Mouse (Mus musculus) stomach, postnatal 0 days (tissue): ENCODE results near the gene Loxl4. TPM values are rescaled to one million over a fixed set of nuclear protein-coding genes. Genes with fewer than 3 reads are reported as not detected.

Experiments used
- ATAC-seq: fragments of 200-750 bp; cut with Nextera tagmentation; 2 replicates; pipeline ENCODE4 v1.8.0; 2017; ENCODE audit not compliant: low FRiP score, low TSS enrichment
- DNase-seq: peaks from one replicate; pipeline ENCODE4 v3.0.0-alpha.2; 2016; ENCODE audit warnings: low spot score
- H3K27ac ChIP-seq: fragments of 300-500 bp; sonication (generic); replicated peaks from 2 replicates; pipeline ENCODE4 v1.5.1; 2014; ENCODE audit warnings: mild to moderate bottlenecking, control low read depth
- H3K27me3 ChIP-seq: fragments of 300-500 bp; sonication (generic); 2 replicates; pipeline ENCODE4 v1.6.1; 2014; ENCODE audit warnings: low read length; ENCODE audit not compliant: control insufficient read depth, insufficient read depth
- H3K36me3 ChIP-seq: fragments of 300-500 bp; sonication (generic); 2 replicates; pipeline ENCODE4 v1.6.1; 2014; ENCODE audit warnings: low read length, mixed read lengths; ENCODE audit not compliant: control insufficient read depth, insufficient read depth
- H3K4me1 ChIP-seq: fragments of 300-500 bp; sonication (generic); replicated peaks from 2 replicates; pipeline ENCODE4 v1.6.1; 2014; ENCODE audit warnings: antibody characterized with exemption; ENCODE audit not compliant: control insufficient read depth, insufficient read depth
- H3K4me2 ChIP-seq: fragments of 300-500 bp; sonication (generic); replicated peaks from 2 replicates; pipeline ENCODE4 v1.6.1; 2014; ENCODE audit warnings: low read depth, mild to moderate bottlenecking, control low read depth, moderate library complexity
- H3K4me3 ChIP-seq: fragments of 300-500 bp; sonication (generic); 2 replicates; pipeline ENCODE4 v1.5.1; 2014; ENCODE audit warnings: low read depth, low read length, control low read depth
- H3K9ac ChIP-seq: fragments of 300-500 bp; sonication (generic); 2 replicates; pipeline ENCODE4 v1.6.1; 2014; ENCODE audit warnings: mild to moderate bottlenecking, low read length, control low read depth, mixed read lengths
- H3K9me3 ChIP-seq: fragments of 300-500 bp; sonication (generic); 2 replicates; pipeline ENCODE4 v1.6.1; 2016; ENCODE audit warnings: low read length; ENCODE audit not compliant: control insufficient read depth
- CTCF ChIP-seq: IDR thresholded peaks from 2 replicates; pipeline ENCODE4 v1.5.1; 2016; ENCODE audit warnings: antibody characterized with exemption, low read depth, mild to moderate bottlenecking, moderate library complexity
- EP300 ChIP-seq: optimal IDR thresholded peaks from 2 replicates; pipeline ENCODE3; 2016; ENCODE audit warnings: antibody characterized with exemption
- WGBS: fragments of 180-500 bp; shearing (Covaris S2); extraction: QIAGEN DNeasy Blood & Tissue Kit; methylation state at CpG from one replicate; pipeline ENCODE4 v1.1.7; 2014; 5-methylcytosine and 5-hydroxymethylcytosine counted together
- polyA plus RNA-seq: library from polyadenylated mRNA; unstranded; fragments of >200 nt; fragmentation: Nextera tagmentation; extraction: Ambion mirVana; gene quantifications from 2 replicates; pipeline ENCODE4 v1.2.1, GENCODE M21; 2015

Loxl4 gene
- polyA plus RNA-seq, 1 experiment from 2014 or later, result 3.1 TPM

DNA sequence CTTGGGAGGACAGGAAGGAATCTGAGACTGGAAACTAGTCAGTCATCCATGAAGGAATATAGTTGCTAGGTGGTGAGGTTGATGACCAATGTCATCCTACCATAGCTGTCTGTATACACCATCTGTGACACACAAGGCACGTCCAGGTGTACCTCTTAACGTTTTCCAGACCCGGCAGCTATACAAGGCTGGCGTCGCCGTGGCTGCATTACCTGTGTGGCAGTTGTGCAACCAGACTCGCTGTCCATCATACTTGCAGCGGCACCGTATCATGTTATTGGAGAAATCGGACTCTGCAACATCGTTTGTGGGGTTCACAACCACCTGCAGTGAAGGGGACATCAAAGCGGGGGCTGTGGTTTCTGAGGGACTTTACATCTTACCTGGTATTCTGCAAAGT lies 15.3 kb downstream of the Loxl4 start:
- Histone ChIP-seq H3K4me2 (no peak overlapping the region), H3K9me3 (no peaks in the 10 kb centered on the region), H3K27me3 (no peaks in the 10 kb centered on the region), H3K9ac (no peak overlapping the region), H3K27ac (no peak overlapping the region), H3K36me3 (0 out of 2 replicates have a peak, but pooled peaks cover 6% of the 10 kb centered on the region), H3K4me1 (no peaks in the 10 kb centered on the region), H3K4me3 (no peak overlapping the region)
- WGBS, result 87% methylated on average over 12 of the region's 12 CpGs
- TF ChIP-seq EP300 (no peak), CTCF (no peak)
- ATAC-seq (no peak), DNase-seq (no peak)

DNA sequence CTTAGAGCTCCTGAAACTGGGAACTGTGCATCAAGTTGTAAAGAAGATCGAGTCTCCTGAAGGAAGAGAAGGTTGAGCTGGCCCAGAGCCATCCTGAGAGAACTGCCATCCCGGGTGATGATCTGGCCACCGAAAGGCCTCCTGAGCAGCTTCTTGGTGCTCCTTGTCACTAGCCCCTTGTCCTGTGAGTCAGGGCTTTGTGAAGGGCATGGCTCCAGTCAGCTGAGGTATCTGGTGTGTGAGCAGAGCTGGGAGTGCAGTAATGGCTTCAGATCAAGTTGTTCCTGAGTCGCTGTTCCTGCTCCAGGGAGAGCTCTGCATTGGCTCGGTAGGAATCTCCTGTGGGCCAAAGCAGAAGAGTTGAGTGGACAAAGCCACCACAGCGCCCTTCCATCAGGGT lies 17.5 kb downstream of the Loxl4 start:
- Histone ChIP-seq H3K4me1 (no peaks in the 10 kb centered on the region), H3K27me3 (no peaks in the 10 kb centered on the region), H3K27ac (no peak overlapping the region), H3K4me3 (no peak overlapping the region), H3K9me3 (no peaks in the 10 kb centered on the region), H3K36me3 (0 out of 2 replicates have a peak, but pooled peaks cover 6% of the 10 kb centered on the region), H3K4me2 (no peak overlapping the region), H3K9ac (no peak overlapping the region)
- no peak for TF ChIP-seq CTCF
- no peak for TF ChIP-seq EP300
- 88% methylated on average over 6 of the region's 6 CpGs for WGBS
- DNase-seq (peak; percentile 11), ATAC-seq (no peak)

DNA sequence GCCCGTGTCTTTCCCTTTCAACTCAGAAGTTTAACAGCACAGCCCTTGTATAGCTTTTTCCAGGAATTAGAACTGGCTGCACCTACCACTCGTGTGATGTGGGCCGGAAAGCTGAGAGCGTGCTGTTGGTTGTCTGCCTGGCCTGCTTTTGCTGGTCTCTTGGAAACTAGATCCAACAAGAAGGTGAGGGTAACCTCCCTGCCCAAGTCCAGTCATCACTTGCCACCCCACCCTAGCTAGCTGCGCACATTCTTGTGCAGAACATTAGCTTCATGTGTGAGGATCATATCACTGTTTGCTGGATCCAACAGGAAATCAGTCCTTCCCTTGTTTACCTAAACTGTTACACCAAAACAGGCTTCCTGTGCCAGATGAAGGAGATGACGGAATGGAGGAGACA lies 19.2 kb downstream of the Loxl4 start:
- Histone ChIP-seq H3K27me3 (no peaks in the 10 kb centered on the region), H3K36me3 (0 out of 2 replicates have a peak, but pooled peaks cover 6% of the 10 kb centered on the region), H3K4me2 (no peak overlapping the region), H3K9ac (no peak overlapping the region), H3K9me3 (no peaks in the 10 kb centered on the region), H3K27ac (no peak overlapping the region), H3K4me1 (no peaks in the 10 kb centered on the region), H3K4me3 (no peak overlapping the region)
- DNase-seq, result peak; percentile 14
- ATAC-seq, result no peak
- WGBS, result 67% methylated on average over 6 of the region's 6 CpGs
- no peak for TF ChIP-seq EP300
- no peak for TF ChIP-seq CTCF

DNA sequence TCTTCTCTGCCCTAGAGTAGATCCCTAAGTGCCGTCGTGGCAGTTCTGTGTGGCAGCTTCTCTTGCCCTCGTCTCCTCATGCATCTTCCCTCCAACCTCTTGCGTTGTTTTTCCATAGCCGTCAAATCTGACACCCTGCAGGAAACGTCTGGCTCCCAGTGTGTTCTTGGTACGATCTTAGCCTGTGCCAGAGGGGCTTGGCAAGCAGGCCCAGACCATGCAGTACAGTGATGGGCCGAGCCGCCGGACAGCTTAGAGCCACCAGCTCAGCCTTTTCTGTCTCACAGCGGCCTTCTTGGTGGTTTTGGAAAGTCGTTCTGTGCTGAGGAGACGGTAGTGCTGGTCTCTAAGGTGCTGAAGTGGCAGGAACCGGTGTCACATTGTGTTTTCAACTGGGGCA lies 21.1 kb downstream of the Loxl4 start:
- no peak overlapping the region for H3K9ac ChIP-seq
- WGBS, result 68% methylated on average over 14 of the region's 14 CpGs
- H3K27me3 ChIP-seq, result no peaks in the 10 kb centered on the region
- ATAC-seq (no peak), DNase-seq (peak; percentile 10)
- no peak overlapping the region for H3K4me3 ChIP-seq
- no peaks in the 10 kb centered on the region for H3K4me1 ChIP-seq
- no peaks in the 10 kb centered on the region for H3K9me3 ChIP-seq
- no peak overlapping the region for H3K27ac ChIP-seq
- no peak overlapping the region for H3K4me2 ChIP-seq
- 0 out of 2 replicates have a peak, but pooled peaks cover 6% of the 10 kb centered on the region for H3K36me3 ChIP-seq
- TF ChIP-seq CTCF (no peak), EP300 (no peak)

DNA sequence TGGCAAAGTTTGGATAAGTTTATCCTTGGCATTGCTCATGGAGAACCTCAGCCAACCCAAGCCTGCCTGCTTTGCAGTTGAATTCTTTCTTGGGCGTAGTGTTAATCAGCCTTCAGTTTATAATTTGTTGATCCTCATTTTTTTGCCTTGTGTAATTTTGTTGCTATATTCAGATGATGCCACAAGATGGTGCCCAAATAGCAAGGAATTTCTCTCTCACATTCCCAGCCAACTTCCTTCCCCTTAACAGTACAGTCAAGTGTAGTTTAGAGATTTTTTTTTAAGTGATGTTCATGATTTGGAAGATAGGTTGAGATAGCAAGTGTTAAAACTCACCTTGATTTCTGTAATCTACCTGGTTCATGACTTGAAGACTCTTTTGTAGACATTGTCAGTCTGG lies 23.4 kb downstream of the Loxl4 start:
- H3K27me3 ChIP-seq, result no peaks in the 10 kb centered on the region
- H3K4me1 ChIP-seq, result no peaks in the 10 kb centered on the region
- DNase-seq (no peak), ATAC-seq (no peak)
- H3K9me3 ChIP-seq, result no peaks in the 10 kb centered on the region
- WGBS, result 32% methylated on average over 1 of the region's 1 CpGs
- H3K36me3 ChIP-seq, result 0 out of 2 replicates have a peak, but pooled peaks cover 2% of the 10 kb centered on the region
- no peak overlapping the region for H3K27ac ChIP-seq
- H3K9ac ChIP-seq, result no peak overlapping the region
- TF ChIP-seq CTCF (peak; percentile 78), EP300 (no peak)
- H3K4me2 ChIP-seq, result no peak overlapping the region
- H3K4me3 ChIP-seq, result no peak overlapping the region

DNA sequence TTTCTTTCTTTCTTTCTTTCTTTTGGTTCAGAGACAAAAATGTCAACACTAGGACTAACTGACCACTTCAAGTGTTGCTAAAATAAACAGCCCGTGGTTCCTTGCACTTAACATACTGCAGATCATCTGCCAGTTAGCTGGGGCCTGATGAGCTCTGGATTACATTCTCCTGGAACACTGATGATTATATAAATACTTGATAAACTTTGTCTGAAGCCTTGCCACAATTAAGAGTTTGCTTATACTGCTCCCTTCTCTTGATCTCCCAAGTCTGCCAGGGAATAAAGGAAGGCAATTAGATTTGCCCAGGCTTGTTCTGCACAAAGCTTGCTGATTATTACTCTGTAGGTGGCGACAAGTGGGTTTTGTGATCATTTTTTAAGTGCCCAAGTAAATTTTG lies 24.9 kb downstream of the Loxl4 start:
- Histone ChIP-seq H3K9ac (no peak overlapping the region), H3K9me3 (no peaks in the 10 kb centered on the region), H3K27me3 (no peaks in the 10 kb centered on the region), H3K27ac (peak overlapping the region; percentile 45; the same call in 1 of the 2 replicates), H3K4me3 (no peak overlapping the region), H3K4me2 (0 out of 2 replicates have a peak overlapping the region, but pooled peaks have one; percentile 2), H3K36me3 (0 out of 2 replicates have a peak, but pooled peaks cover 4% of the 10 kb centered on the region), H3K4me1 (no peaks in the 10 kb centered on the region)
- ATAC-seq (no peak; the same call in 1 of the 2 replicates), DNase-seq (no peak)
- peak; percentile 4; the same call in 1 of the 2 replicates for TF ChIP-seq CTCF
- TF ChIP-seq EP300, result no peak
- 25% methylated on average over 2 of the region's 2 CpGs for WGBS
